Mouse (Mus musculus): ENCODE results near the gene Pdap1. TPM values are rescaled to one million over a fixed set of nuclear protein-coding genes. Genes with fewer than 3 reads are reported as not detected.
"Not testable (repeated sequence)": the region's sequence is repeated elsewhere in the genome, so short reads cannot be mapped to it uniquely, and the experiment has no call there.

The Pdap1 gene
- total and polyA plus RNA-seq, 2 experiments from 2014 or later, result 26.0 to 124 TPM

DNA sequence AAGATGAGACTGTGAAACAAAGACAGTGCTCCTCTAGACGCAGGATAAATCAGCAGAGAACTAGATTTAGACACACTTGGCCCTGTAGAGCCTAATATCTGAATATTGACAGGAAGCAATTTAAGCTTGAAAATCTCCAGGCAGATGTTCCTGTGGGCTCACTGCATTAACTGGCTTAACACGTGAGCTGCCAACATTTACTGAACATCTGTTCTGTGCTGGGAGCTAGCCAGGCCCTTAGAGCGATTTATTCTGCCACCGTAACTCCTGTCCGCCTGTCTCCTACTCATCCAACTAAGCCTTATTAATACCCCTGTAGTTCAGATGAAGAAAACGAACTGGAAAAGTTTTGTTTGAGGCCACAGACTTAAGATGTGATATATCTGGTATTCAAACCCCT lies 1.2 kb downstream of the Pdap1 start:
- Histone ChIP-seq H3K27me3 (ENCODE audit: insufficient read depth, low read length) (no peaks in the 10 kb centered on the region), H3K4me3 (ENCODE audit: low read length) (peak overlapping the region; percentile 99), H3K4me1 (ENCODE audit: insufficient read depth, low read length) (peaks cover 18% of the 10 kb centered on the region), H3K9ac (replicated peaks; ENCODE audit: low read length) (peak overlapping the region; percentile 86), H3K9me3 (ENCODE audit: low read length) (no peaks in the 10 kb centered on the region), H3K27ac (peak overlapping the region; percentile 95; the same call in 1 of the 2 replicates), H3K4me2 (ENCODE audit: low read depth, low read length) (peak overlapping the region; percentile 97), H3K36me3 (ENCODE audit: insufficient read depth, low read length) (peaks cover 31% of the 10 kb centered on the region)
- 11% methylated on average over 6 of the region's 6 CpGs for WGBS
- ATAC-seq (no peak), DNase-seq (ENCODE audit: low spot score) (peak; percentile 43)
- TF ChIP-seq CTCF (IDR thresholded peaks at IDR 0.05; ENCODE audit: low read depth), result no peak

DNA sequence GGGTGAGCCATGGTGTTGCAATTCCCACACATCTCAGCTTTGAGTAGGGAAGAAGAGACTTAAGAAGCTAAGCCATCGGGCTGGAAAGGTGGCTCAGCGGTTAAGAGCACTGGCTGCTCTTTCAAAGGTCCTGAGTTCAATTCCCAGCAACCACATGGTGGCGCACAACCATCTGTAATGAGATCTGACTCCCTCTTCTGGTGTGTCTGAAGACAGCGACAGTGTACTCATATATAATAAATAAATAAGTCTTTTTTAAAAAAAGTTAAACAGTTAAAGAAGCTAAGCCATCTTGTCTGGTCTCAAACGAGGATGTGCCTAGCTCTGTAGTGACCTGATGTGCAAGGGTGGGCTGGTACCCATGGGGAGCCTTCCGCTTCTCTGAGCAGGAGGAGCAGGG lies 6.8 kb downstream of the Pdap1 start:
- peaks cover 60% of the 10 kb centered on the region for H3K36me3 ChIP-seq (ENCODE audit: insufficient read depth, low read length)
- not testable (repeated sequence) for H3K9ac ChIP-seq (replicated peaks; ENCODE audit: low read length); H3K9me3 ChIP-seq (ENCODE audit: low read length); DNase-seq (ENCODE audit: low spot score); H3K4me3 ChIP-seq (ENCODE audit: low read length); H3K27me3 ChIP-seq (ENCODE audit: insufficient read depth, low read length); ATAC-seq; H3K27ac ChIP-seq; H3K4me2 ChIP-seq (ENCODE audit: low read depth, low read length); H3K4me1 ChIP-seq (ENCODE audit: insufficient read depth, low read length)
- WGBS, result 85% methylated on average over 6 of the region's 6 CpGs
- 0 out of 2 replicates have a peak, but pooled peaks have one; percentile 8 for TF ChIP-seq CTCF (IDR thresholded peaks at IDR 0.05; ENCODE audit: low read depth)

DNA sequence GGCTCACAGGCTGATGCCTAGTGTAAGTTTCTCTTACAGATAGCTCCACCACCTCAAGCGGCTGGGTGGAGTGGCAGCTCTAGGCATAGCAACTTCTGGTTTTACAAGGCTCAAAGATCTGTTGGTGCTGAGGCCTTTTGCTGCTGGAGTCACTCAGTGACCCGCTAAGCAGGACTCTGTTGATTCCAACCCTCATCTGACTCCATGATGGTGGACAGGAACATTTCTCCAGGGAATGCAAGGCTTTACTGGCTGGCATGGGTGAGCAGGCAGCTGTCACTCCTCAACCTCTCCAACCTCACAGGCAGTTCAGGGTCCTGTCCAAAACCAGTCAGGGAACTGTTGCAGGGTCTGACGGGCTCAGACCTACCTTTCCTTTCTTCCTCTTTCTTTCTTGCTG lies 9.0 kb downstream of the Pdap1 start:
- no peak overlapping the region for H3K9ac ChIP-seq (replicated peaks; ENCODE audit: low read length)
- H3K36me3 ChIP-seq (ENCODE audit: insufficient read depth, low read length), result peaks cover 73% of the 10 kb centered on the region
- H3K4me1 ChIP-seq (ENCODE audit: insufficient read depth, low read length), result no peaks in the 10 kb centered on the region
- DNase-seq (ENCODE audit: low spot score) (no peak), ATAC-seq (no peak)
- no peaks in the 10 kb centered on the region for H3K27me3 ChIP-seq (ENCODE audit: insufficient read depth, low read length)
- H3K4me2 ChIP-seq (ENCODE audit: low read depth, low read length), result no peak overlapping the region
- no peaks in the 10 kb centered on the region for H3K9me3 ChIP-seq (ENCODE audit: low read length)
- H3K4me3 ChIP-seq (ENCODE audit: low read length), result no peak overlapping the region
- WGBS, result 91% methylated on average over 3 of the region's 3 CpGs
- TF ChIP-seq CTCF (IDR thresholded peaks at IDR 0.05; ENCODE audit: low read depth), result no peak
- H3K27ac ChIP-seq, result no peak overlapping the region

DNA sequence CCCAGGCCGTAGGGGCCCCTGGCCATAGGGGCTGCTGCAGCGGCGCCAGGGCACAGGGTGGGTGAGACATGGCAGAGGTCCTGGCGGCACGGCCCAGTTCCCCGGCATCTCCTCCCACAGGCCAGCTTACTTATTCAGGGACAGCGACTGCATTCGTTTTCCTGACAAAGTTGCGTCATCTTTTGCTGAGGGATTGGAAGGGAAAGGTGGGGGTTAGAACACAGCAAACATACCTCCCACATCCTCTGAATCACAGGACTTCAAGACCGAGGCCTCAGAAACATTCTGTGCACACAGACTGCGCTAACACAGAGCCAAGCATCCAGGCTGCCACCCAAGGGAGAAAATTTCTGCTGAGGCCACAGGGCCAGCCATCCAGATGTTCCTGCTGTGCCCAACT lies 9.8 kb downstream of the Pdap1 start:
- Histone ChIP-seq H3K4me1 (ENCODE audit: insufficient read depth, low read length) (no peaks in the 10 kb centered on the region), H3K4me2 (ENCODE audit: low read depth, low read length) (no peak overlapping the region), H3K27me3 (ENCODE audit: insufficient read depth, low read length) (no peaks in the 10 kb centered on the region), H3K9ac (replicated peaks; ENCODE audit: low read length) (no peak overlapping the region), H3K27ac (no peak overlapping the region), H3K36me3 (ENCODE audit: insufficient read depth, low read length) (peaks cover 71% of the 10 kb centered on the region), H3K9me3 (ENCODE audit: low read length) (no peaks in the 10 kb centered on the region), H3K4me3 (ENCODE audit: low read length) (no peak overlapping the region)
- no peak for DNase-seq (ENCODE audit: low spot score)
- ATAC-seq, result no peak
- 89% methylated on average over 11 of the region's 11 CpGs for WGBS
- no peak for TF ChIP-seq CTCF (IDR thresholded peaks at IDR 0.05; ENCODE audit: low read depth)

DNA sequence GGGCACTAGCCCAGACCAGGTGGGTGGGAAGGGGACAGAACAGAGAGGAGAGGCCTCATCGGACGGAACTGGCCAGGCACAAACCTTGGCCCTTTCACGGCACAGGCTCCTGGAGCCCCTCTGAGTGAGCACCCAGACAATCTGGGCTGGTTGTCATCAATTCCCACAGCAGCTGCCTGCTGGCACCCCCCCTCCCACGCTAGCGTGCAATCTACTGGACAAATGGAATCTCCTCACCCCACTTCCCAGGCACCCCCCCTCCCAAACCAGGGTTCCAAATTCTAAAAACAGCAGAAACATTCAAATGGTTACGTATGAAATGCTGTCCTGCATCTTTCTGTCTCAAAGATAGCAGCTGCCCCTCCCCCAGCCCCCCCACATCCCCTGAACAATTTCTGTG lies 10.3 kb downstream of the Pdap1 start:
- not testable (repeated sequence) for H3K4me3 ChIP-seq (ENCODE audit: low read length); DNase-seq (ENCODE audit: low spot score); H3K4me1 ChIP-seq (ENCODE audit: insufficient read depth, low read length); H3K9me3 ChIP-seq (ENCODE audit: low read length); ATAC-seq; H3K4me2 ChIP-seq (ENCODE audit: low read depth, low read length); H3K27me3 ChIP-seq (ENCODE audit: insufficient read depth, low read length); H3K9ac ChIP-seq (replicated peaks; ENCODE audit: low read length); H3K27ac ChIP-seq
- peaks cover 67% of the 10 kb centered on the region for H3K36me3 ChIP-seq (ENCODE audit: insufficient read depth, low read length)
- 96% methylated on average over 5 of the region's 6 CpGs for WGBS

DNA sequence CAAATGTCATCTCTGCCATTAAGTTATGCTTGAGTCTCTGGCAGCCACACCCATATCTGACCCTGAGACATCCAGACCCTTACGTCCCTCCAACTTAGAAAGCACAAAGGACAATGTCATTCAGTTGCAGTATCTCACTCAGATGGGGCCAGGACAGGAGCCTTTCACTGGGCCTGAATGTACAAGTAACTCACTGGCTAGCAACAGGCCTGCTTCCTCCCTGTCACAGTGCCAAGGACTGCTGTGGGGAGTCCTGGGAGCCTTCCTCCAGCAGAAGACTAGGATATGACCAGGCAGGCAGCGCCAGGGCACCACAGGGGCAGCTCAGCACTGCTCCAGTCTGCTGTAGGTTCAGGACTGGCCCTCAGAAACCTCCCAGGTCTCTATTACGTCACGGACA lies 10.9 kb downstream of the Pdap1 start:
- DNase-seq (ENCODE audit: low spot score) (no peak), ATAC-seq (no peak)
- Histone ChIP-seq H3K36me3 (ENCODE audit: insufficient read depth, low read length) (peaks cover 64% of the 10 kb centered on the region), H3K27me3 (ENCODE audit: insufficient read depth, low read length) (no peaks in the 10 kb centered on the region), H3K9me3 (ENCODE audit: low read length) (no peaks in the 10 kb centered on the region), H3K4me3 (ENCODE audit: low read length) (no peak overlapping the region), H3K9ac (replicated peaks; ENCODE audit: low read length) (no peak overlapping the region), H3K4me2 (ENCODE audit: low read depth, low read length) (no peak overlapping the region), H3K27ac (no peak overlapping the region), H3K4me1 (ENCODE audit: insufficient read depth, low read length) (no peaks in the 10 kb centered on the region)
- TF ChIP-seq CTCF (IDR thresholded peaks at IDR 0.05; ENCODE audit: low read depth), result no peak
- 89% methylated on average over 4 of the region's 4 CpGs for WGBS

DNA sequence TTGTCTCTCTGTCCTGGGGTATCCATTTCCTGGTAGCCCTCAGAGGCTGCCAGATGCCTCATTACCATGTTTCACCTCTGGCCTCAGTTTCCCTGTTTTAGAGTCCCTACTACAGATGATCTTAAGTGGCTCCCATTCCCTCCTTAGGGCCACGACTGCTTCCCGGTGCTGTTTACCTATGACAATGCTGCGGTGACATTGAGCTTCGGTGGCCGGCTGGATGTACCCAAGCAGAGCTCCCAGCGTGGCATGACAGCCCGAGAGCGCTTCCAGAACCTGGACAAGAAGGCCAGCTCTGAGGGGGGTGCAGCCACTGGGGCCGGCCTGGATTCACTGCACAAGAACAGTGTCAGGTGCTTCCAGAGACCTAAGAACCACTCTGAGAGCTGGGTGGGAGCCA lies 13.5 kb downstream of the Pdap1 start:
- ATAC-seq (no peak), DNase-seq (ENCODE audit: low spot score) (no peak)
- no peak for TF ChIP-seq CTCF (IDR thresholded peaks at IDR 0.05; ENCODE audit: low read depth)
- no peaks in the 10 kb centered on the region for H3K9me3 ChIP-seq (ENCODE audit: low read length)
- H3K27me3 ChIP-seq (ENCODE audit: insufficient read depth, low read length), result no peaks in the 10 kb centered on the region
- WGBS, result 95% methylated on average over 9 of the region's 9 CpGs
- no peak overlapping the region for H3K27ac ChIP-seq
- no peak overlapping the region for H3K9ac ChIP-seq (replicated peaks; ENCODE audit: low read length)
- H3K36me3 ChIP-seq (ENCODE audit: insufficient read depth, low read length), result peaks cover 42% of the 10 kb centered on the region
- H3K4me1 ChIP-seq (ENCODE audit: insufficient read depth, low read length), result no peaks in the 10 kb centered on the region
- H3K4me3 ChIP-seq (ENCODE audit: low read length), result no peak overlapping the region
- H3K4me2 ChIP-seq (ENCODE audit: low read depth, low read length), result no peak overlapping the region
